Mouse (Mus musculus): ENCODE measurements around the gene Hdx.

DNA sequence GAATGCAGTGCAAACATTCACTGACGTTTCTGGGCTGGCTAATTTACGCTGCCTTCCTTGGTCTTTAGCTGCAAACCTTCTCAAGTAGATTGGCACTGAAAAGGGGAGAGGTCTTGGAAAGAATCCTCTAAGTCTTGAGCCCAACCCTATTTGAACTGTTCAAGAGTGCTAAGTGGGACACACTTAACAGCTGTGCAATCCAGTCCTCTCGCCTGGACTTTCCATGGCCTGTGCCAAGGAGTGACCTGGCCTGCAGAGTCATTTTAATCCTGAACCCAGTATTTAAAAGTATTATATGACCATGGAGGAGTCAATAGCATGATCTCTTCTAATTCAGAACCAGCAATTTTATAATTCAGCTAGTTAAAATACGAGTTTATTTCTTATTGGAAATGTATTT lies 109.3 kb downstream of the Hdx start:
- TF ChIP-seq CTCF (IDR thresholded peaks at IDR 0.05; ENCODE audit: low read depth) (no peak), EP300 (optimal IDR thresholded peaks at IDR 0.05) (no peak)

All from stomach, postnatal 0 days (tissue).